Mouse (Mus musculus) ES-Bruce4 (cell line): Measurements from ENCODE around the gene Cbfa2t2. TPM values are rescaled to one million over a fixed set of nuclear protein-coding genes. Genes with fewer than 3 reads are reported as not detected.

Experiments
- H3K27ac ChIP-seq: 2 replicates; pipeline ENCODE4 v1.5.1; 2012; ENCODE audit warnings: low read length, inconsistent platforms; ENCODE audit not compliant: insufficient read depth
- H3K27me3 ChIP-seq: 2 replicates; pipeline ENCODE4 v1.6.1; 2012; ENCODE audit warnings: mild to moderate bottlenecking, low read length, inconsistent platforms; ENCODE audit not compliant: control insufficient read depth, poor library complexity, insufficient read depth, severe bottlenecking
- H3K36me3 ChIP-seq: 2 replicates; pipeline ENCODE4 v1.6.1; 2012; ENCODE audit warnings: inconsistent platforms, mild to moderate bottlenecking, low read length, moderate library complexity; ENCODE audit not compliant: control insufficient read depth, poor library complexity, insufficient read depth, severe bottlenecking
- H3K4me1 ChIP-seq: one replicate; pipeline ENCODE4 v1.8.1; 2011; ENCODE audit warnings: low read length; ENCODE audit not compliant: control insufficient read depth, insufficient read depth
- H3K4me3 ChIP-seq: 2 replicates; pipeline ENCODE4 v1.5.1; 2011; ENCODE audit warnings: low read depth, mild to moderate bottlenecking, low read length
- H3K9ac ChIP-seq: 2 replicates; pipeline ENCODE4 v1.6.1; 2012; ENCODE audit warnings: low read depth, mild to moderate bottlenecking, inconsistent platforms; ENCODE audit not compliant: poor library complexity, severe bottlenecking
- H3K9me3 ChIP-seq: replicated peaks from 2 replicates; pipeline ENCODE4 v1.6.1; 2012; ENCODE audit warnings: mild to moderate bottlenecking, low read length, inconsistent platforms; ENCODE audit not compliant: control insufficient read depth, poor library complexity, insufficient read depth, severe bottlenecking
- CTCF ChIP-seq: IDR thresholded peaks from one replicate; pipeline ENCODE4 v1.8.1; 2011; ENCODE audit warnings: low read depth, low read length
- EP300 ChIP-seq: IDR thresholded peaks from 2 replicates; pipeline ENCODE4 v1.6.1; 2011; ENCODE audit warnings: low read depth, low read length; ENCODE audit not compliant: insufficient read depth
- POLR2A ChIP-seq: IDR thresholded peaks from one replicate; pipeline ENCODE4 v1.8.1; 2011; ENCODE audit warnings: low read length; ENCODE audit not compliant: insufficient read depth
- polyA plus RNA-seq: library from polyadenylated mRNA; stranded (reverse); fragments of >200 nt; gene quantifications from 2 replicates; pipeline ENCODE4 v1.2.4, GENCODE M21; 2011; ENCODE audit warnings: low read depth; ENCODE audit not compliant: missing spikeins, insufficient read depth, insufficient read length

Cbfa2t2 gene
- polyA plus RNA-seq, 1 experiment = 79.9 TPM

DNA sequence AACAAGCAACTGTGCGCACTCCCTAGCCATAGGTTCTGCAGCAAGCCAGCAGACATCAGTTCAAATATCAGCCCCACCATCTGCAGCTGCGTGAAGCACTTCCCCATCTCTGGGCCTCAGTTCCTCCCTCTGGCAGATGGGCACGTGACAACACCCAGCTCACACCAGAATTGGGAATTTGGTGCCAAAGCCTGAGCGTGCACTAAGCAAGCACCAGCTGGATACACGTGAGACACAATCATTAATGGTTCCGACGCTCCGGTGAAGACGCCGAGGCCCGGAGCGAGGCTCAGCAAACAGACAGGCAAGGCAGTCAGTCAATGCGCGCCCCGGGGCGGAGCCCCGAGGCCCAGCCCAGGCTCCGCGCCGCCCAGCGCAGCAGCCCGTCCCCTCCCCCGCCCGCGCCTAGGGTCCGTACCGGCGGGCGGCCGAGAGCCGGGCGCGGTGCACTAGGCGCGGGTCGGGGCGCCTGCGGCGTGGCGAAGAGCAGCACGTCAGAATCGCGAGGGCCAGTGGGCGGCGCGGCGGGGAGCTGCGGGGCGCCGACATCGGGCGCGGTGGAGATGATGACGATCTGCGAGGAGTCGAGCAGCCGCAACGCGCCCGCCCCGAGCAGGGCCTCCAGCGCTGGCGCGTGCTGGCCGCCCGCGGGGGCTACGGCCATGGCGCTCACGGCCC lies 132.9 kb downstream of the Cbfa2t2 start:
- peaks cover under 1% of the 10 kb centered on the region; the same call in 1 of the 2 replicates for H3K36me3 ChIP-seq
- H3K9me3 ChIP-seq = no peaks in the 10 kb centered on the region
- no peak overlapping the region for H3K27ac ChIP-seq
- no peaks in the 10 kb centered on the region for H3K27me3 ChIP-seq
- no peak for TF ChIP-seq CTCF
- TF ChIP-seq EP300 = no peak
- no peak for TF ChIP-seq POLR2A
- peak overlapping the region; percentile 99 for H3K4me3 ChIP-seq
- peaks cover 1% of the 10 kb centered on the region for H3K4me1 ChIP-seq
- H3K9ac ChIP-seq = peak overlapping the region; percentile 85

DNA sequence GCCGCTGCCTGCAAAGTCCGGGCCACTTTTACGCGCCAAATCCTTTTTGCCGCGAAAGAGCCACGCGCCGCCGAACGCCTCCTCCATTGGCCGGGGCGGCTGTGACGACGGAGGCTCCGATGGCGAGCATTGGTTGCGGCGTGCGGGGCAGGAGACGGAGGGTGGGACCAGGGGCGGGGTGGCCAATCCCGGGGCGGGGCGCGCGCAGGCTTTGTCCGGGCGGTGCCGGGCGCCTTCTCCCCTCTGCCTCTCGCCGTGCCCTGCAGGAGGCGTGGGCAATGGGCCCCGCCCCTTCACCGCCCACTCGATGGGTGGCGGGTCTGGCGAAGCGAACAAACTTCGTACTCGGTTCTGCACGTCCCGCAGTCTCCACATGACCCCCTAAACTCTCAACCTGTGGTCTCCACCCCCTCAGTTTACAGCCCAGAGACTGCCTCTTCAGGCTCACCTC lies 133.6 kb downstream of the Cbfa2t2 start, which contains the start of gene E2f1:
E2f1 (minus strand) TSS at position 57 of the 451 bp plus-strand sequence.
- Histone ChIP-seq H3K27ac (peak within 1 kb of the TSS; percentile 56), H3K4me3 (peak within 1 kb of the TSS; percentile 99), H3K9ac (peak within 1 kb of the TSS; percentile 85), H3K36me3 (no peaks in the 10 kb centered on the region), H3K9me3 (no peaks in the 10 kb centered on the region), H3K4me1 (peaks cover 1% of the 10 kb centered on the region), H3K27me3 (no peaks in the 10 kb centered on the region)
- TF ChIP-seq CTCF (no peak), POLR2A (peak; percentile 78), EP300 (no peak)

DNA sequence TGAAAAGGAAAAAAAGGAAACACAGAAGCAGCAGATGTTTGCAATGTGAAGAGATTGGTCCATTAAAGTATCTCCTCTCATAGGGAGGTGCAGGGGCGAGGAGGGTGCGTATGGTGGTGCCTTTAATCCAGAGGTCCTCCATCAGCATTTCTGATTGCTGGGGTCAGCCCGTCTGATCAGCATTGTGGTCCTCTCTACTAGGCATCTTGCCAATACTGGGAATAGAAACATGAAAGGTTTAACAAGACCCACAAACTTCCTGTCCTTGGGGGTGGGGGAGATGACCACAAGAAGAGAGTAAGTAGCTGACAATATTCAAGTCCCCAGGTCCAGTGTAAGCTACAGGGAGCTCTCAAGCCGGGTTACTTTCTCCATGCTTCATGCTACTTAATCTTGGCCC lies 134.4 kb downstream of the Cbfa2t2 start:
- no peaks in the 10 kb centered on the region for H3K36me3 ChIP-seq
- H3K27me3 ChIP-seq = no peaks in the 10 kb centered on the region
- H3K4me1 ChIP-seq = peaks cover 1% of the 10 kb centered on the region
- H3K9ac ChIP-seq = peak overlapping the region; percentile 54; the same call in 1 of the 2 replicates
- H3K9me3 ChIP-seq = no peaks in the 10 kb centered on the region
- H3K27ac ChIP-seq = 0 out of 2 replicates have a peak overlapping the region, but pooled peaks have one; percentile 25
- H3K4me3 ChIP-seq = no peak overlapping the region
- TF ChIP-seq CTCF (no peak), EP300 (no peak), POLR2A (no peak)

DNA sequence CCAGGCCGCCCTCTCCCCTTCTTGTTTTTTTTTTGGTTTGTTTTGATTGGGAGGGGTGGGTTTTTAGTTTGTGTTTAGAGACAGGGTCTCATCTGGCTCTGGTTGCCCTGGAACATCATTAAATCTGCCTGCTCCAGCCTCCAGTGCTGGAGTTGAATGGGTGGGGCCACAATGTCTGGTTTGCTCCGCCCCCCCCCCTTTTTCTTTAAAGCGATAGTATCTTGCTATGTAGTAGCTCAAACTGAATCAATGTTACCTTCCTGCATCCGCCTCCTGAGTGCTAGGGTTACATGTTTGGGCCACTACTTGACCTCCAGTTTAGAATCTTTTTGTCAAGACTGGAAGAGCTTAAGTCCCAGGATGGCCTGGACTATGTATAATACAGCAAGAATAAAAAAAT lies 135.0 kb downstream of the Cbfa2t2 start:
- no peaks in the 10 kb centered on the region for H3K36me3 ChIP-seq
- no peaks in the 10 kb centered on the region for H3K9me3 ChIP-seq
- no peak overlapping the region for H3K4me3 ChIP-seq
- TF ChIP-seq POLR2A (no peak), EP300 (no peak)
- no peak overlapping the region for H3K27ac ChIP-seq
- H3K9ac ChIP-seq = peak overlapping the region; percentile 54; the same call in 1 of the 2 replicates
- no peaks in the 10 kb centered on the region for H3K27me3 ChIP-seq
- H3K4me1 ChIP-seq = peaks cover under 1% of the 10 kb centered on the region

DNA sequence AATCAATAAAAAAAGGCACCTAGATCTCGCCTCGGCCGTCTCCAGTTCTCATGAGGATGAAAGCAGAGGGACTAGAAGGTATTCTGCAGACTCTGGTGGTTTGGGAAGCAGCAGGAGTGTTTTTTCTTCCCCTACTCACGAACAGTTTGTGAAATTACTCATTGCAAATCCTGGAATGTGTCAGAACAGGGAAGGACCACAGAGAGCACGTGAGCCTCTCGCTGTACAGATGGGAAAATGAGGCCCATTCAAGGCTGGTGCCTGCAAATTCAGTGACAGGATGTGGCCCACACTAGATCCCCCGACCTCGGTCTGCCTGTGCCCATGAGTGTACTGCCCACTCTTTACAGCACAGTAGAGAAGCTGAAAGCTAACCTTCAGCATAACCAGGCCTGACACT lies 135.7 kb downstream of the Cbfa2t2 start:
- Histone ChIP-seq H3K36me3 (no peaks in the 10 kb centered on the region), H3K4me1 (peaks cover 3% of the 10 kb centered on the region), H3K4me3 (no peak overlapping the region), H3K27ac (no peak overlapping the region), H3K27me3 (no peaks in the 10 kb centered on the region), H3K9me3 (no peaks in the 10 kb centered on the region), H3K9ac (no peak overlapping the region)
- TF ChIP-seq EP300 (no peak), CTCF (no peak), POLR2A (no peak)

DNA sequence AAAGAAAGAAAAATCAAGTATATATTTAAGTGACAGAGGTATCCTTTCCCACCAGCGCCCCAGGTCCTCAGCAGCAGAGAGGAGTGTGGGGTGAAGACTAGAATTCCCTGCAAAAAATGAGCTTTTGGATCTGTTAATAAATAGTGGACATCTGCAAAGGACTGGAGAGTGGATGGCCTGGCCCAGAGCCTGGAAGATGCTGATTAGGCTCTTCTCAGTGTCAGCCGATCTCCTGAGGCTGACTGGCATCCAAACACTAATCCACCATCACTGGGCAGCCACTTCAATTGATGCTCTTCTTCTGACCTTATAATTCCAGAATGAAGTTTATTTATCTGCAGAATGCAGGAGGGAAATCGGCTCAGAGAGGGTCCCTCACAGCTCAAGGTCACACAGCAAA lies 136.7 kb downstream of the Cbfa2t2 start:
- H3K9ac ChIP-seq = no peak overlapping the region

More for the DNA sequence above, 136.7 kb downstream of the Cbfa2t2 start:
- no peaks in the 10 kb centered on the region for H3K36me3 ChIP-seq
- no peak for TF ChIP-seq CTCF
- no peak for TF ChIP-seq POLR2A
- TF ChIP-seq EP300 = no peak
- no peak overlapping the region for H3K4me3 ChIP-seq
- H3K27ac ChIP-seq = no peak overlapping the region
- H3K4me1 ChIP-seq = peaks cover 3% of the 10 kb centered on the region
- H3K27me3 ChIP-seq = no peaks in the 10 kb centered on the region
- no peaks in the 10 kb centered on the region for H3K9me3 ChIP-seq
